Mouse (Mus musculus) right cerebral cortex, postnatal 14 days (tissue): ENCODE measurements around the gene Lurap1l.

Experiments
- DNase-seq: peaks from one replicate; pipeline ENCODE4 v3.0.0; 2022

The Lurap1l gene

GRCm38 (mm10) chr4:80918526-80919129 lies 8.2 kb downstream of the Lurap1l start:
- no peak for DNase-seq

GRCm38 (mm10) chr4:80919217-80919867 lies 8.9 kb downstream of the Lurap1l start:
- DNase-seq: no peak

- DNase-seq: no peak
Observed at GRCm38 (mm10) chr4:80921646-80922489, 11.4 kb downstream of the Lurap1l start.

- DNase-seq: no peak
Observed at GRCm38 (mm10) chr4:80922654-80923053, 12.2 kb downstream of the Lurap1l start.

GRCm38 (mm10) chr4:80924815-80925214 lies 14.4 kb downstream of the Lurap1l start:
- DNase-seq: no peak

GRCm38 (mm10) chr4:80925752-80926519 lies 15.5 kb downstream of the Lurap1l start:
- DNase-seq: no peak

GRCm38 (mm10) chr4:80934749-80935148 lies 24.3 kb downstream of the Lurap1l start:
- no peak for DNase-seq

GRCm38 (mm10) chr4:80939115-80939514 lies 28.7 kb downstream of the Lurap1l start:
- no peak for DNase-seq

- DNase-seq: no peak
Observed at GRCm38 (mm10) chr4:80940946-80941345, 30.5 kb downstream of the Lurap1l start.

GRCm38 (mm10) chr4:80941978-80942377 lies 31.5 kb downstream of the Lurap1l start:
- no peak for DNase-seq

GRCm38 (mm10) chr4:80944605-80945004 lies 34.2 kb downstream of the Lurap1l start:
- DNase-seq: no peak

GRCm38 (mm10) chr4:80949110-80949509 lies 38.7 kb downstream of the Lurap1l start:
- DNase-seq: no peak

- DNase-seq: no peak
Observed at GRCm38 (mm10) chr4:80949720-80950119, 39.3 kb downstream of the Lurap1l start.

GRCm38 (mm10) chr4:80950280-80950781 lies 39.9 kb downstream of the Lurap1l start:
- no peak for DNase-seq

- no peak for DNase-seq
Observed at GRCm38 (mm10) chr4:80952653-80953052, 42.2 kb downstream of the Lurap1l start.

GRCm38 (mm10) chr4:80955942-80956341 lies 45.5 kb downstream of the Lurap1l start:
- no peak for DNase-seq

- no peak for DNase-seq
Observed at GRCm38 (mm10) chr4:80967526-80967925, 57.1 kb downstream of the Lurap1l start.

GRCm38 (mm10) chr4:80971846-80972245 lies 61.4 kb downstream of the Lurap1l start:
- DNase-seq: no peak

GRCm38 (mm10) chr4:80973896-80974295 lies 63.5 kb downstream of the Lurap1l start:
- DNase-seq: no peak

GRCm38 (mm10) chr4:80990819-80991218 lies 80.4 kb downstream of the Lurap1l start:
- DNase-seq: no peak

- no peak for DNase-seq
Observed at GRCm38 (mm10) chr4:81003528-81003927, 93.1 kb downstream of the Lurap1l start.
